Mouse (Mus musculus) heart, embryonic 15.5 days (tissue): ENCODE results near the gene 6030408B16Rik. TPM values are rescaled to one million over a fixed set of nuclear protein-coding genes. Genes with fewer than 3 reads are reported as not detected.

Experiments
- ATAC-seq: fragments of 200-750 bp; cut with Nextera tagmentation; replicated peaks from 2 replicates; pipeline ENCODE4 v1.8.0; 2017; ENCODE audit warnings: low read depth, moderate TSS enrichment; ENCODE audit not compliant: insufficient number of reproducible peaks, insufficient read depth, low FRiP score
- H3K27ac ChIP-seq: fragments of 300-500 bp; sonication (generic); 2 replicates; pipeline ENCODE4 v1.5.1; 2015; ENCODE audit warnings: mild to moderate bottlenecking, inconsistent platforms
- H3K27me3 ChIP-seq: fragments of 300-500 bp; sonication (generic); 2 replicates; pipeline ENCODE4 v1.6.1; 2015; ENCODE audit warnings: inconsistent platforms
- H3K36me3 ChIP-seq: fragments of 300-500 bp; sonication (generic); 2 replicates; pipeline ENCODE4 v1.6.1; 2015; ENCODE audit warnings: mild to moderate bottlenecking, inconsistent platforms
- H3K4me1 ChIP-seq: fragments of 300-500 bp; sonication (generic); replicated peaks from 2 replicates; pipeline ENCODE4 v1.6.1; 2015; ENCODE audit warnings: inconsistent platforms
- H3K4me2 ChIP-seq: fragments of 300-500 bp; sonication (generic); 2 replicates; pipeline ENCODE4 v1.6.1; 2015; ENCODE audit warnings: inconsistent platforms, mild to moderate bottlenecking, moderate library complexity
- H3K4me3 ChIP-seq: fragments of 300-500 bp; sonication (generic); 2 replicates; pipeline ENCODE4 v1.5.1; 2015; ENCODE audit warnings: mild to moderate bottlenecking, inconsistent platforms
- H3K9ac ChIP-seq: fragments of 300-500 bp; sonication (generic); 2 replicates; pipeline ENCODE4 v1.6.1; 2015; ENCODE audit warnings: mild to moderate bottlenecking, inconsistent platforms
- H3K9me3 ChIP-seq: fragments of 300-500 bp; sonication (generic); replicated peaks from 2 replicates; pipeline ENCODE4 v1.6.1; 2016; ENCODE audit warnings: inconsistent platforms
- WGBS: fragments of 180-500 bp; shearing (Covaris S2); methylation state at CpG from one replicate; pipeline ENCODE4 v1.1.7; 2015; ENCODE audit warnings: mixed read lengths; 5-methylcytosine and 5-hydroxymethylcytosine counted together
- polyA plus RNA-seq: library from polyadenylated mRNA; unstranded; fragments of >200 nt; fragmentation: Nextera tagmentation; extraction: Ambion mirVana; gene quantifications from 2 replicates; pipeline ENCODE4 v1.2.1, GENCODE M21; 2015

The 6030408B16Rik gene
- polyA plus RNA-seq, 1 experiment from 2014 or later, result 3.1 TPM

DNA sequence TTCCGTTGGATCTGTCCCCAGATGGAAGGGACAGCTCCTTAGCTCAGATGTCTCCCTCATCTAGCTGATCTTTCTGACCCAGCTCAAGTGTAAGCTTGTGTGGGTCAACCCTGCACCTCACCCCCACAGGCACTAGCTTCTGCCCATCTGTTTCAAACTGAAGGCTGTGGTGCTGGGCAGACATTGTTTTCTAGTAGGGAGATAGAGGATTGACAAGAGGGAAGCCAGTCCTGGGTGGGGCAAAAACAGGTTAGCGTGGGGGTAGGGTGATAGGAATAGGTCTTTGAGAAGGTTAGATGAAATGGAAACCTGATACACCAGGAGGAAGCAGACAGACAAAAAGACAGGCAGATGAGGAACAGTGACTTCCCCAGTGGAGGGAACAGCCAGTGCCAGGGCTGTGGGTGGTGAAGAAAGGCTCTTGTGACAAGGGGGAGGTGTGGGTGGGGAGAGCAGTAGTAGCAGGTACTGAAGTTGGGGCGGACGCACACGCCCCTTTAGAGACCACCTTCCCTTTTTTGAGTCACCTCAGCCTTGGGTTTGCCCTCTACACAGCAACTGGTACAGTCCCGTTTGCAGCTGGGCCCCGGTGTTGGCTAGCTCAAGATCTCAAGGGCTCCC, 37.1 kb upstream of the 6030408B16Rik start:
- no peak overlapping the region for H3K9ac ChIP-seq
- no peaks in the 10 kb centered on the region for H3K9me3 ChIP-seq
- peaks cover 51% of the 10 kb centered on the region for H3K4me1 ChIP-seq
- no peak overlapping the region for H3K4me2 ChIP-seq
- 67% methylated on average over 7 of the region's 7 CpGs for WGBS
- no peaks in the 10 kb centered on the region for H3K36me3 ChIP-seq
- peak overlapping the region; percentile 32 for H3K27ac ChIP-seq
- H3K27me3 ChIP-seq, result no peaks in the 10 kb centered on the region
- H3K4me3 ChIP-seq, result no peak overlapping the region
- no peak for ATAC-seq

GRCm38 (mm10) chr15:101256463-101257206, 36.4 kb upstream of the 6030408B16Rik start:
- H3K27ac ChIP-seq, result peak overlapping the region; percentile 32
- ATAC-seq, result no peak
- no peaks in the 10 kb centered on the region for H3K27me3 ChIP-seq
- H3K4me1 ChIP-seq, result peaks cover 58% of the 10 kb centered on the region
- H3K4me3 ChIP-seq, result no peak overlapping the region
- no peak overlapping the region for H3K9ac ChIP-seq
- no peaks in the 10 kb centered on the region for H3K9me3 ChIP-seq
- H3K36me3 ChIP-seq, result no peaks in the 10 kb centered on the region
- no peak overlapping the region for H3K4me2 ChIP-seq
- WGBS, result 66% methylated on average over 14 of the region's 14 CpGs

DNA sequence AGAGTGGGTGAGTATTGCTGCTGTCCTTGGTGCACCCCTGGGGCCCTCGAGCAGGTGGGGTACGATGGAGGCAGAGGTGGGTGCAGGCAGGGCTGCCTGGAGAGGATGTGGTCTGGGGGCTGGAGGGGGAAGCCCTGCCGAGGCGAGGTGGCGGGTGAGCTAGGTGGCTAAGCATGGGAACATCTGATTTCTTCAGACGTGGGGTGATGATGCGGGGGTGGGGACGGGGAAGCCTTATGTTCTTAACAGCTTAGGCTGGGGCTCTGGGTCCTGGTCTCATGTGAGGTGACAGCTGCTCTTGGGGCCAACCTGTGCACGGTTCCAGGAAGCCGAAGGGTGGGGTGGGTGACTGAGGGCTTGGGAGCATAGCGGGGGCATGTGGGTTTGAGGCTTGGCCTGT, 34.6 kb upstream of the 6030408B16Rik start:
- H3K4me1 ChIP-seq, result peaks cover 71% of the 10 kb centered on the region
- H3K9me3 ChIP-seq, result no peaks in the 10 kb centered on the region
- H3K4me3 ChIP-seq, result no peak overlapping the region
- H3K9ac ChIP-seq, result no peak overlapping the region
- H3K27ac ChIP-seq, result no peak overlapping the region
- H3K27me3 ChIP-seq, result no peaks in the 10 kb centered on the region
- no peak overlapping the region for H3K4me2 ChIP-seq
- ATAC-seq, result no peak
- 77% methylated on average over 11 of the region's 11 CpGs for WGBS
- H3K36me3 ChIP-seq, result no peaks in the 10 kb centered on the region

DNA sequence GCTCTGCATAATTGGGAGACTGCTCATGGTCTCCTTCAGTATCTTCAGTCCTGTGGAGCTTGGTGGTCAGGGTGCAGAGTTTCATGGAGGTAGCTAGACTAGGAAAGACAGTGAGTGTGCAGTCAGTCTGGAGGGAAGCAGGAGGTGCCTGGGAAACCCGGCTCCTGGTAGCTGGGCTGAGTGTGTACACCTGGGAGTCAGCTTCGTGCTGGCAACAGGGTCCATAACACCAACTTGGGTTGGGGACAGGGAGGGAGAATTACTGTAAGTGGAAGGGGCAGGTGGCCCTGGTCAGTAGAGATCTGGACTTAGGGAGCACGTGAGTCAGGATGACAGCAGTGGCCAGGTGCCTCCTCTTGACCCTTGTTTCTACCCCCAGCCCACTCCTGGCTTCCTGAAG, 33.1 kb upstream of the 6030408B16Rik start:
- no peak for ATAC-seq
- no peaks in the 10 kb centered on the region for H3K27me3 ChIP-seq

GRCm38 (mm10) chr15:101260387-101260786, 32.6 kb upstream of the 6030408B16Rik start:
- H3K4me3 ChIP-seq, result no peak overlapping the region
- H3K9me3 ChIP-seq, result no peaks in the 10 kb centered on the region
- H3K27ac ChIP-seq, result peak overlapping the region; percentile 93
- no peaks in the 10 kb centered on the region for H3K27me3 ChIP-seq
- no peaks in the 10 kb centered on the region for H3K36me3 ChIP-seq
- peak overlapping the region; percentile 50 for H3K4me2 ChIP-seq
- H3K9ac ChIP-seq, result peak overlapping the region; percentile 52; the same call in 1 of the 2 replicates
- WGBS, result 25% methylated on average over 10 of the region's 10 CpGs
- peak; percentile 21; the same call in 1 of the 2 replicates for ATAC-seq
- peaks cover 60% of the 10 kb centered on the region for H3K4me1 ChIP-seq

More for the DNA sequence above, 33.1 kb upstream of the 6030408B16Rik start:
- WGBS, result 79% methylated on average over 3 of the region's 3 CpGs
- Histone ChIP-seq H3K4me1 (peaks cover 60% of the 10 kb centered on the region), H3K27ac (peak overlapping the region; percentile 93), H3K36me3 (no peaks in the 10 kb centered on the region), H3K9me3 (no peaks in the 10 kb centered on the region), H3K4me3 (no peak overlapping the region), H3K9ac (no peak overlapping the region), H3K4me2 (no peak overlapping the region)

GRCm38 (mm10) chr15:101260874-101261622, 32.0 kb upstream of the 6030408B16Rik start:
- H3K4me3 ChIP-seq, result peak overlapping the region; percentile 4; the same call in 1 of the 2 replicates
- H3K4me1 ChIP-seq, result peaks cover 60% of the 10 kb centered on the region
- H3K27me3 ChIP-seq, result no peaks in the 10 kb centered on the region
- H3K9me3 ChIP-seq, result no peaks in the 10 kb centered on the region
- peak overlapping the region; percentile 93 for H3K27ac ChIP-seq
- WGBS, result 10% methylated on average over 13 of the region's 13 CpGs
- peak overlapping the region; percentile 50 for H3K4me2 ChIP-seq
- H3K36me3 ChIP-seq, result no peaks in the 10 kb centered on the region
- H3K9ac ChIP-seq, result peak overlapping the region; percentile 52
- no peak; the same call in 1 of the 2 replicates for ATAC-seq

DNA sequence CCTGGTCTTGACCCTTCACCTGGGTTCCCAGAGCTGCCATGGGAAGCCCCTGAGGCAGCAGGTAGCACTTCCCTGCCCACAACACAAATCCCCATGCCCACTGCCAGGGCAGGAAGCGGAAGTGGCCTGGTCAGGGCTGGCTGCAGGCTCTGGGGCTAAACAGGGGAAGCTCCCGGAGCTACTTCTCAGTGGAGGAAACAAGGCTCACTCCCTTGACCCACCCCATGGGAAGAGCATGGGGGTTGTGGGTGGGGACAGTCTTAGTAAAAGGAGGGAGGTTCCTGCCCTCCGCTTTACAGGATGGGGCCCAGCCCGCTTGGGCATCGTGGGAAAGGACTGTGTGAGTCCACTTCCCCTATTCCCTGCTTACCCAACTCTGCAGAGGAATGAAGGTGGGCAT, 30.5 kb upstream of the 6030408B16Rik start:
- Histone ChIP-seq H3K9ac (no peak overlapping the region), H3K27me3 (no peaks in the 10 kb centered on the region), H3K4me2 (0 out of 2 replicates have a peak overlapping the region, but pooled peaks have one; percentile 1), H3K36me3 (no peaks in the 10 kb centered on the region), H3K4me1 (peaks cover 55% of the 10 kb centered on the region), H3K4me3 (no peak overlapping the region), H3K27ac (peak overlapping the region; percentile 93), H3K9me3 (no peaks in the 10 kb centered on the region)
- no peak; the same call in 1 of the 2 replicates for ATAC-seq
- 71% methylated on average over 5 of the region's 5 CpGs for WGBS

DNA sequence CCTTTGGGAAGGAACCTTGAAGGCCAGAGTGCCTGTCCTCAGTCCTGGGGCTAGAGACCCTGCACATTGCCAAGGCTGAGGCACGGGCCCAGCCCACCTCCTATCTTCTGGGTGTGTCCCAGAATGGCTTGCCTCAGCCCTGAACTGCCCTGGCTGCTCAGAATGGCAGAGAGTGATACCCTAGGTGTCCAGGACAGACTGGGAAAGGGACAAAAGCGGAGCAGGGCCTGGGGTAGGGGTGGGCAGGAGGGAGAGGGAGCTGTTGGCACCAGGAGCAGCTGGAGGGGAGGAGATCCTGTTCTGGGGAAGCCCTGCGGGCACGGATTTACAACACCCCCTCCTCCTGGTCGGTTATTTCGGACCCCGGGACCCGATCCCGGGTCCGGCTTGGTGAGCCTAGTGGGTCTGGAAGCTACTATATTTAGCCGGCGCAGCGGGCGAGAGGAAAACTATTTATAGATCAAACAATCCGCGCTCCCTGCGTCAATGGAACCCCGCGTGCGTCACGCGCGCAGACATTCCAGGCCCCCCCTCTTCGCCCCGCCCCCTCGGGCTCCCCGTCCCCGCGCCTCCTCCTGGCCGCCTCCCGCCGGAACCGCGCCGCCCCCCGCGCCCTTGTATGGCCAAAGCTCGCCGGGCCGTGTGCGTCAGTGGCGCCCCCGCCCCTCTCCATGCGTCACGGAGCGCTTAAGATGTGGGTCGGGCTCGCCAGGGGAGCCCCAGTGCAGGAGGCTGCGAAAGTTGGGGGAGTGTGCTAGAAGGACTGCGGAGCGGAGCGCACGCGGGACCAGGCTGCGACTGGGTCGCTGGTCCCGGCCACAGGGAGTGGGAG, 26.7 kb upstream of the 6030408B16Rik start:
- peak overlapping the region; percentile 57 for H3K4me3 ChIP-seq
- peak overlapping the region; percentile 83 for H3K4me2 ChIP-seq
- H3K4me1 ChIP-seq, result peaks cover 52% of the 10 kb centered on the region
- H3K27ac ChIP-seq, result peak overlapping the region; percentile 93
- no peaks in the 10 kb centered on the region for H3K27me3 ChIP-seq
- ATAC-seq, result peak; percentile 91
- WGBS, result 2% methylated on average over 53 of the region's 57 CpGs
- H3K36me3 ChIP-seq, result peaks cover 14% of the 10 kb centered on the region
- H3K9me3 ChIP-seq, result no peaks in the 10 kb centered on the region
- H3K9ac ChIP-seq, result peak overlapping the region; percentile 61

DNA sequence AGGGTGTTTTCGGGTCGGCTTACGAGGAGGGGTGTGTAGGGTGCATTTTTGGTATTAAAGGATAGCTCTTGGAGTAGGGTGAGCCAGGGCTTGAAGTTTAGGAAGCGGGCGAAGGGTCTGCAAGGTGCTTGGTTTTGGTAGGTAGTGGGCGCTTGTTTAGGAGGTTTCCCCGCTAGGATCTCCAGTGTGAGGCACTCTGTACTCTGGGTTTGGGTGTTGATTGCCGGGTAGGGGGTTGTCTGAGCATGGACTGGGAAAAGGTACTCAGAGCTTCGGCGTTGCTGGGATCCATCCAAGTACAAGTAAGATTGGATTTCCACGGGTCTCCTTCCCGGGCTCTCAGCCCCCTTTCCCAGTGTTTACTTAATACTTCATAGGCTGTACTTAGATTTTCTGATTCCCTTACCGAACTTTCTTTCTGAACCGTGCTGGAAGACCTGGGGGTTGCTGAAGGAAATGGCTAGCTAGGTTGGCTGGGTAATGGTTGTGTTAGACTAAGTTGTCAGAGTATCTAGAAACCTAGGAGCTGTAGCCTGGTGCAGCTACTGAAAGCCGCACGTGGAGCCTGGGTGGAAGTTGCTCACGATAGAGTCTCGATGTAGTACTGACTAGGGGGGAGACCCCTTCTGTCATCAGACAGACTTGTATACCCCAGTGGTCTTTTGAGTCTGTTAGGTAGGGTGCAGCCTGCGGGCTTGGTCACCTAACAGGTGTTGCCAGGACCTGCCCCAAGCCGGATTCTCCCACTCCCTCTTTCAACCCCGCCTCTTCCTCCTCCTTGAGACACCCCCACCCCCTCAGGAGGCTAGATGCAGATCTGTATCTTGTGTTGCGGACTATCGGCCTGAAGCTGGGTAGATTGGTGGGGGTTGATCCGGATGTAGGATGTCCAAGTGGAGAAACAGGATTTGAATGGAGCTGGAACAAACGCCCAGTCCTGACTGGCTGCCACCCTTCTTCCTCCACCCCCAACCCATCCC, 25.7 kb upstream of the 6030408B16Rik start:
- no peak for ATAC-seq
- Histone ChIP-seq H3K27me3 (no peaks in the 10 kb centered on the region), H3K9me3 (no peaks in the 10 kb centered on the region), H3K36me3 (peaks cover 23% of the 10 kb centered on the region), H3K4me2 (peak overlapping the region; percentile 83), H3K27ac (peak overlapping the region; percentile 93), H3K9ac (peak overlapping the region; percentile 59), H3K4me3 (peak overlapping the region; percentile 57), H3K4me1 (peaks cover 43% of the 10 kb centered on the region)
- 4% methylated on average over 25 of the region's 25 CpGs for WGBS
